Comparison of ENCODE assay signal across 26 mouse cellular contexts in the genomic region with DNA sequence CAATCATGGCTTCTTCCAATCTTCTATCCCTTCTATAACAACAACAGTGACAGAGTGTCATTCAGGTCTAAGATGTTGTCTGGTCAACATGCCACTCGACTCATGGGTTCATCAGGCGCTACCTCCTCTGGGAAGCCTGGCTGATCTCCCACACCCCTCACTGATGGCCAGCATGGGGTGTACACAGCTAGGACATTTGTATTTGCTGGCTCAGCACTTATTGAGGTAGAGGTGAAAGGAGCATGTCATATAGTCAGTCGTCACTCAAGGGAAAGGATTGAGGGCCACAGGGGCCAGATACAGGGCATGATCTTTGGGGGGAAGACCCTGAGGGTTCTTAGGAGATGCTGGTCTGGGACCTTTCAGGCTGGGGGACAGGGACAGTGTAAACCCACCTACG.
"Had no signal": no experiment of that assay in that cellular context is flagged by ENCODE, and none has a peak within 500 bp of the region (broad histone marks: within the 10 kb centered on the region; RNA-seq: fewer than 3 reads in every experiment).

No protein-coding gene starts in this region.

- H3K9me3 ChIP-seq: heart, embryonic 13.5 days; heart, embryonic 15.5 days; hindbrain, embryonic 13.5 days; hindbrain, embryonic 15.5 days; kidney, embryonic 15.5 days; limb, embryonic 15.5 days had no signal

- H3K27me3 ChIP-seq: heart, embryonic 15.5 days; hindbrain, embryonic 15.5 days; kidney, embryonic 15.5 days had no signal

- ATAC-seq: hindbrain, postnatal 0 days; intestine, embryonic 16.5 days; liver, embryonic 12.5 days had no signal

- DNase-seq: gastrocnemius, postnatal 14 days; gastrocnemius, postnatal 36 days; heart, adult 11 months; heart, adult 2 months; heart, postnatal 14 days; heart, postnatal 36 days; kidney, adult 11 months; kidney, adult 2 months; kidney, adult 9 months; kidney, postnatal 14 days; kidney, postnatal 36 days; layer of hippocampus, adult 9-11 months had no signal

- H3K27ac ChIP-seq: heart, adult 2 months; heart, embryonic 13.5 days; heart, embryonic 15.5 days; hindbrain, embryonic 13.5 days; hindbrain, embryonic 15.5 days; hindbrain, postnatal 0 days; kidney, embryonic 15.5 days; kidney, postnatal 0 days; left cerebral cortex, adult 2 months; limb, embryonic 13.5 days; limb, embryonic 15.5 days; liver, embryonic 12.5 days; liver, embryonic 14.5 days had no signal

- H3K4me2 ChIP-seq: heart, embryonic 11.5 days; heart, embryonic 13.5 days; heart, embryonic 15.5 days; hindbrain, embryonic 13.5 days; hindbrain, embryonic 15.5 days; kidney, embryonic 15.5 days; limb, embryonic 13.5 days; limb, embryonic 15.5 days; liver, embryonic 12.5 days had no signal

- H3K36me3 ChIP-seq: heart, embryonic 13.5 days; heart, embryonic 15.5 days; hindbrain, embryonic 13.5 days; hindbrain, embryonic 15.5 days; kidney, embryonic 15.5 days; limb, embryonic 13.5 days; limb, embryonic 15.5 days; liver, embryonic 12.5 days had no signal

- H3K4me3 ChIP-seq: heart, adult 2 months; heart, embryonic 13.5 days; heart, embryonic 15.5 days; hindbrain, embryonic 13.5 days; hindbrain, embryonic 15.5 days; kidney, embryonic 15.5 days; left cerebral cortex, adult 2 months; limb, embryonic 13.5 days; limb, embryonic 15.5 days; liver, embryonic 12.5 days had no signal

- H3K9ac ChIP-seq: heart, embryonic 13.5 days; heart, embryonic 15.5 days; hindbrain, embryonic 13.5 days; hindbrain, embryonic 15.5 days; kidney, embryonic 15.5 days; limb, embryonic 13.5 days; limb, embryonic 15.5 days; liver, embryonic 12.5 days; liver, embryonic 14.5 days had no signal
